Mouse (Mus musculus) lung, postnatal 36 days (tissue): ENCODE data around the gene Acbd3.

Source experiments
- DNase-seq: peaks from one replicate; pipeline ENCODE4 v3.0.0; 2022; ENCODE audit warnings: mixed read lengths

Acbd3 gene

DNA sequence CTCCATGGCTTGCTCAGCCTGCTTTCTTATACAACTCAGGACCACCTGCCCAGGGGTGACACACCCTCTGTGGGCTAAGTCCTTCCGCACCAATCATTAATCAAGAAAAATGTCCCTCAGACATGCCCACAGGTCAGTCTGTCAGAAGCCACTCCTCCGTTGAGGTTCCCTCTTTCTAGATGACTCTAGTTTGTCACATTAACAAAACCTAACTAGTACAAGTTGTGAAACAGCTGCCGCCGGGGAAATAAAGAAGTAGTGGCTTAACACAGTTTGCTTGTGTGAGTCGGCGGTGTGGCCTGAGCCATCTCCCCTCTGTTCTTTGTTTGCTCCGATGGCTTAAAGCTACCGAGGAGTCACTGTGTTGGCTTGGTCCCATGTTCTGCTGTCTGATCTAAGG is 36.8 kb downstream of the Acbd3 start:
- DNase-seq: peak; percentile 50

DNA sequence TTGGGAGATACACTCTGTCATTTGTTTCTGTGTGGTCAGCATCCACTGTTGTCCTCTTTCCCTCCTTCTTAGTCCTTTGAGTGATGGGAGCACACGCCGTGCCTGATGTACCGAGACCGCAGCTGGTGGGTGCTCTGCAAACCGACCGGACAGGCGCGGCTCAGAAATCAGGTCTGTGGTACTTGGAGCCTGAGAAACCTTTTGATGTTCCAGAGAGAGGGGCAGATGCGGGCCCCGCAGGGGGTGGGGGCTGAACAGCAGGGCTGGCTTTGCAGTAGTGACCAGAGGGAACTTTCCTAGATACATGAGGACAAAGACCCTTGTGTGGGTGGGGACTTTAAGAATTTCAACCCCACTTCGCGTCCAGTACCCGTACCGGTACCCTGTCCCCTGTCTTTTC is 37.5 kb downstream of the Acbd3 start:
- DNase-seq: no peak

DNA sequence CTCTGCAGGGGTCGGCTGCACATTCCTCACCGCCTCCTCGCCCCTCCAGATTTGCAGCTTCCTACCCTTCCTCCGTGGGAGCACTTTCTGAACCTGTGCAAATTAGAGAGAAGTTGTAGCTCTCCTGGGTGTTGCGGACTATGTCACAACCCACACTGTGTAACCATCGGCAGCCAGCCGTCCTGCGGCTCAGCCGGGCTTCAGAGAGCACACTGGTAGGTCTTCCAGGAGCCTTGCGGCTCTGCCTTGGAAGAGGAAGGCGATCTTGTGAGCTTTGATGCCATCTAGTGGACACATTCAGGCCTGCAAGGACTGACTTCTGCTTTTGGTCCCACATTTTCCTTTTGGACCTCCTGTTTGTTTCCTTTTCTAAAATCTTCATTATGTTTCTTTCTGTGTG is 38.0 kb downstream of the Acbd3 start:
- DNase-seq: peak; percentile 93

DNA sequence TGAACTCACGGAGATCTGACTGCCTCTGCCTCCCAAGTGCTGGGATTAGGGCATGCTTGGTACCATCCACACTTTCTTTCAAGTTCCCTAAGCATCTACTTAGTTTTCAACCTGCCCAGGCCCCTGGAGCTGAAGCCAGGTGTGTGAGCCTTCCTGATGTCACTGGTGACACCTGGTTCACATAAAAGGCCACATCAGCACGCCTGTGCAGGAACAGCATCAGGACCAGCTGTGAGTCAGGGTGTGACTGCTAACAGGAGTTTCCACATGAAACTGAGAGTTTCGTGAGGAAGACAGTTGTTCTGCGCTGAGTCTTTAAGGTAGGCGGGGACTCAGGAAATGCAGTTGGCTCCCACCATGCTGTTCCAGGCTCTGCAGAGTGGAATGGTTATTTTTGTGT is 39.5 kb downstream of the Acbd3 start:
- DNase-seq: no peak

DNA sequence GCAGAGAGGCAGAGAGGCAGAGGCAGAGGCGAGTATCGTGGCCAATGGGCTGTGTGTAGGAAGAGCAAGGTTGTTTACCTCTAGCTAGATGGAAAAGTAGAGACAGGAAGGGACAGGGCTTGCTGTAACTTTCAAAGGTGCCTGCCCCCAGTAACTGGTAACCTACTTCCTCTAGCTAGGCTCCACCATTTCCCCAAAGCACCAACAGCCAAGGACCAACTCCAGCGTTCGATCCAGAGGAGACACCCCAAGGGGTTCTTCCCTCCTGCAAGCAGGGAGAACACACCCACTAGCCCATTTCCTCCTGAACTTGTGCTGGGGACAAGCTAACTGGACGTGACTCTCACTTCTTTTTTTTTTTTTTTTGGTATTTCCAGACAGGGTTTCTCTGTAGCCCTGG is 40.7 kb downstream of the Acbd3 start:
- DNase-seq: peak; percentile 33

DNA sequence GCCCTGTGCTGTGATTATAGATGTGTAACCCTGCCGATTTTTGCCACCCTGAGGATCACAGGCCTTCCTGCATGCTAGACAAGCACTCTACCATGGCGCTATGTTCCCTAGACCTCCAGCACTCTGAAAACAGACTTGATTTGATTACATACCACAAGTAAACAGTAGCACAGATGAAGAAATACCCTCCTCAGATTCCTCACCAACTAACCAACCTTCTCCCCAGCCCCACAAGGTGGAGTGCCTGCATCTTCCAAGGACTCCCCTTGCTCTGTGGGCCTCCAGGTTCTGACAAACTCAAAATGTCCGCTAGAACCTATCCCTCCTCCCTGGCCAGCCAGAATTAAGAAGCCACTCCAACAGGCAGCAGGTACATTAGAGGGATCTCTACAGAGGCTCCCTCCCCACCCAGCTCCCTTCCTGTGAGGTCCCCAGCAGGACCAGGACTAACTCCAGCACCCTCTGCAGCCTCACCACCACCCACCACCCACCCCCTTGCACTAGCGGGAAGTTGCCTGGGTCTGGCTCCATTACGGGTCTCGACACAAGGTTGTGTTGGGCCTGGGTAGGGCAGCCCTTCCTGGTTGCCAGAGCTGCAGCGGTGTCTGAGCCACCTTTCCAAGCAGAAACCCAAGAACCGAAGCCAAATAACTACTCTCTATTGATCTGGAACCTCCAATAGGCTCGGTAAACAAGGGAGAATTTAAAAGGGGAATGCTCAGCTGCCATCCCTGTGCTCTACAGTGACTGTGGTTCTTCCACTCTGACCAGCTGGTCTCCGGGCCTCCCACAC is 41.9 kb downstream of the Acbd3 start:
- DNase-seq: peak; percentile 13

DNA sequence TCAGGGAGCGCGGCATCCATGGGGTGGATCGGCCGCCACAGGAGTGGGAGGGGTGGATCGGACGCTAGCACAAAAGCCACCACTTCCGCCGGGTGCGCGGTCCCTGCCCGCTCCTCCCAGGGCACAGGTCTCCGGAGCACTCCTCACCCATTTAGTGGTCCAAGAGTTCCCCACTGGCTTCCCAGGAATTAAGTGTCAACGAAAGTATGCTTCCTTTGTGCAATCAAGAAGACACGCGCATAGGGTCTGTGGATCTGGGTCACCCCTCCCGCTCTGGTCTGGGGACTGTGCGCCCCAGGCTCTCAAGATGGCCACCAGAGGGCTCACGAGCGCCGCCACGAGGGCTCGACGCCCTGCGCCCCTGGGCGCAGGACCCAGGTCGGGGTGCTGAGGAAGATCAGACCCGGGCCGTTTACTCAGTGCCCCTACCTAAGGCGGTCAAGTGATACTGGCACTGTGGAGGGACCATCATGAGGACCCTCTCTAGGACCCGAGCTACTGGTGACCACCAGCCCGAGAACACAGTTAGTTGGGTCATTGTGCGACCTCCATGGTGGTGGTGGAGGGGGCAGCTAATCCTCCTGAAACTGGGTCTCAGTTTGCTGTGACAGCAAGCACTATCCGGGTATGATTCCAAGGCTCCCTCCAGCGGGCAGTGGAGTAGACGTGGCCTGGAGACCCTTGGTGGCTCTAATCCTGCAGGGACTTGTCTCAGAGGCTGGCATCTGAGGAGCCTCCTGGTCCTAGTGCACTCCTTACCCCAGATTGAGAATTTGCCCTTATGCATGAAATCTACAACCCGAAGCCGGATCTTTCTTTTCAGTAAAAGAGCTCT is 42.7 kb downstream of the Acbd3 start:
- DNase-seq: peak; percentile 80

DNA sequence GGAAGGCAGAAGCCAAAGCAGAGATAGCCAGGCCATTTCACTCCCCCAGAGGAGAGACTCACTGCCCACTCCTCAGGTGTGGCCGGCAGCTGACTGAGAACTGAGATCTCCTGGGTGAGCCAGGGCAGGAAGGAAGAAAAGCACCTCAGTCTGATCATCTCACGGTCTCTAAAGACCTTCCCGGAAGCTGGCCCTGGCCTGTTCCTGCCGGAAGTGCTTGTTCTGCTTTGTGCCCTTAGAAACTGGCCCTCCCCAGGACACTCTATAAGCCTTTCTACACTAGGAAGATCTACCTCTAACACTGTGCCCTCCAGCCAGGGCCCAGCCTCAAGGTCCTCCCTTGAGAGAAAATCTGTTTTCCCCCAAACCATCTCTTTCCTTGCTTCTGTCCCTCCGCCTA is 45.5 kb downstream of the Acbd3 start:
- peak; percentile 27 for DNase-seq

DNA sequence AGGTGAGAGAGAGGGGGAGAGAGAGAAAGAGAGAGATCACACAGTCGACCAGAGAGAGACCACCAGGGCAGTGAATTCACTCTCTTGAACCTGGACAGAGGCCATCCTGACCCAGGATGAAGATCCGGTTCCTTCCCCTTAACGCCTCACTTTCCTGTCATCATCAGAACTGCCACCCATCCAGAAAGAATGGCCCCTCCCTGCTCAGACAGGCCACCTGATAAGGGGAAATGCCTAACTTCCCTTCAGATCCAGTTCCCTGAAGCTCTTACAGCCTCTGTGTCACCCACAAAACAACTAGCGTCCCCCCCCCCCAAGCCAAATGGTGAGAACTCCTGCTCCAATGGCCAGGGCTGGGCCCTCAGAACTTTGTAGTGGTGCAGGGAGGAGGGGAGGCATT is 45.9 kb downstream of the Acbd3 start:
- DNase-seq: no peak

DNA sequence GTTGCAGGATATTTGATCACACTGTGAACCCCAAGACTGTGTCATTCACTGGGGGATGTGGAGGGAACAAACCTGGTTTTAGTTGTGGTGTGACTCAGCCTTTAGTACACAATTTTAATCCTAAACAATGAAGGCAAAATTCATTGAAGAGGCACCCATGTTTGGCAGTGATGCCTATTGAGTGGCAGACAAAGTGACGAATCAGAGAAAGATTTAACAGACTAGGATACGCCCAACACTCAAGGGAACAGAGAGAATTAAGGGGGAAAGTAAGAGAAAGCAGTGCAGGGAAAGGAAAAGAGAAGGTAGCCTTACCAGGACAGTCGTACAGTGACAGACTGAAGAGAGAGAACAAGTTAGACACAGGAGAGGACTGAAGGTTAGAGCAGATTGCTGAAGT is 46.4 kb downstream of the Acbd3 start:
- DNase-seq: no peak

DNA sequence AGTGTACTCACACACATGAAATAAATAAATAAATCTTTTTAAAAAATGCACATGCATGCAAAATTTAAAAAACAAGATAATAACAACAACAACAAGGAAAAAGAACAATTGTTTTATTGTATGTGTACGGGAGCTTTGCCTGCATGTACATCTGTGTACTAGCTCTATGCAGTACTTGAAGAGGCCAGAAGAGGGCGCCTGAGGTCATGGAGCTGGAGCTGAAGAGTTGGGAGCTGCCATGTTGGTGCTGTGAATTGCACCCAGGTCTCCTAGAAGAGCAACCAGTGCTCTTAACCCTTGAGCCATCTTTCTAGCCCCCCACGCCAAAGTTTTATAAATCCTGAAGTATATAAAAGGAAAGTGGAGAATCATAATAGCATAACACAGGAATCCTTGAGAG is 48.8 kb downstream of the Acbd3 start:
- peak; percentile 47 for DNase-seq

DNA sequence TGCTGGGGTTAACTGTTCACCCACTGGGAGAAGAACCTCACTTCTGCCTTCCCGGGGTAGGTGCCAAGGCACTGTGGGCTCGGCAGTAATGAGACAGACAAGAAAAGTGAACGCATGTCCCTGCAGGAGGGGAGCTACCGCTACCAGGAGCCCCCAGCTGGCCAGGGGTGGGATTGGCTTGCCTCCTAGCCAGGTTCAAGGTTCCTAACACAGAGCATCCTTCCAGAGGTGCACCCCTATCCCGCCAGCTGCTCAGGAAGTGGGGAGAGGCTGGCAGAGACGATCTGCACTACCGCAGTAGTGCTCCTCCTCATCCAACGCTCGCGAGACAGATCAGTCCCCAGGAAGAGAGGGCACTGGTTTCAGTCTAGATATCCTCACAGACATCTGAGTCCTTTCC is 49.5 kb downstream of the Acbd3 start:
- no peak for DNase-seq

DNA sequence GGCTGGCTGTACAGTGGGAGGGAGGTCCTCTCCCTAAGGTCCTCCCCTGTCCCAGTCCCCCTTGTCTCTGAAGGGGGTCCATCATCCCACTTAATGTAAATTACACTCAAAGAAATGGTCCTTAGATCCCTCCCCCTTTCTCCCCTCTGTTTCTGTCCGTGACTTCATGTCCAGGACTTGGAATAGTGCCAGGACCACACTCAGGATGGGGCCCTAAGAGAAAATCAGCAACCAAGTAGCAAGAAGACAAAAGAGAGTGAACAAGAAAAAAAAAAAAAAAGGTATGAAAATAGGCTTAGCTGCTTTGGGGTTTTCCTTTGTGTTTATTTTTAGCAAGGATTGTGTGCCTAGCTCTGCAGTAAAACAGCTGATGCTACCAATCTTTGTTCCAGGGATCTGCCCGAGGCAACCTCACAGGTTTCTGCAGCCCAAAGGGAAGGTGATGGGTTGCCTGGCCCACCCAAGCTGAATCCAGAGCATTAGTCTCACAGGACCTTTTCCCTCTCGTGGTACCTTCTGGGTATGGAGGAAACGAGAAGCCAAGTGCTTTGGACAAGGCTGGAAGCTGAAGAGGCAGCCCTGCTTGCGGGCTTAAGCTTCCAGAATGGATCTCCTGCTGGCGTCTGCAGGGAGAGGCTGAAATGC is 50.1 kb downstream of the Acbd3 start:
- DNase-seq: no peak

DNA sequence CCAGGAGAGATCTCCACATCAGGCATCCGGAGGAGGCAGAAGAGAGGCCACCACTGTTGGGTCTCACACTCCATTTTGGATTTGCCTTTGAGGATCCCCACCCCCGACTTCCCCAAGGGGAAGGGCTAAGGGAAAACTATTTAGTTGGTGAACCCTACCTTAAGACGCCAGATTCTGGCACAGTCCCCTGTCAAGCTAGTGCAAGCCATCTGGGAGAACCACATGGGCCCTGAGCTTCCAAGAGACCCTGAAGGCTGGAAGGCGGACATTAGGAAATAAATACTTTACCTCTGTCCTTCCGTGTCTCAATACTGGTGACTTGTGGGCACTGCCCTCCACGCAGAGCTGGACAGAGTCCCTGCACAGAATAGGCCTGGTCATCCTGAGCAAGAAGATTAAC is 50.7 kb downstream of the Acbd3 start:
- DNase-seq: no peak

DNA sequence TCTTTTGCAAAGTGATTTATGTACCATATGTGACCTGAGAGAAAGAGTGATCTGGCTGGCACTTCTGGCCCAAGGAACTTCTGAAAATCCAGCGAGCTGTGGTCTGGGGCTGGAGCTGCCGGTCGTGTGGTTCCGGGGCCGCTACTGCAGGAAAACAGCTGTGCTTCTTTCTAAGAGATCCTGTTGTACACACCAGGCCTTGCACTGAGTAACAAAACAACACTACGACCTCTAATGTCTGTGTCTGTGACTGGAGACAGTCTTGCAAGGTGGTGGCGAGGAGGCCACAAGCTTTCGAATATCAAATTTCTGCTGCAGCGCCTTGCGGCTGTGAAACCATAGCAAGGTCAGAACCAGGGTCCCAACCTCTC is 51.4 kb downstream of the Acbd3 start:
- DNase-seq: no peak

DNA sequence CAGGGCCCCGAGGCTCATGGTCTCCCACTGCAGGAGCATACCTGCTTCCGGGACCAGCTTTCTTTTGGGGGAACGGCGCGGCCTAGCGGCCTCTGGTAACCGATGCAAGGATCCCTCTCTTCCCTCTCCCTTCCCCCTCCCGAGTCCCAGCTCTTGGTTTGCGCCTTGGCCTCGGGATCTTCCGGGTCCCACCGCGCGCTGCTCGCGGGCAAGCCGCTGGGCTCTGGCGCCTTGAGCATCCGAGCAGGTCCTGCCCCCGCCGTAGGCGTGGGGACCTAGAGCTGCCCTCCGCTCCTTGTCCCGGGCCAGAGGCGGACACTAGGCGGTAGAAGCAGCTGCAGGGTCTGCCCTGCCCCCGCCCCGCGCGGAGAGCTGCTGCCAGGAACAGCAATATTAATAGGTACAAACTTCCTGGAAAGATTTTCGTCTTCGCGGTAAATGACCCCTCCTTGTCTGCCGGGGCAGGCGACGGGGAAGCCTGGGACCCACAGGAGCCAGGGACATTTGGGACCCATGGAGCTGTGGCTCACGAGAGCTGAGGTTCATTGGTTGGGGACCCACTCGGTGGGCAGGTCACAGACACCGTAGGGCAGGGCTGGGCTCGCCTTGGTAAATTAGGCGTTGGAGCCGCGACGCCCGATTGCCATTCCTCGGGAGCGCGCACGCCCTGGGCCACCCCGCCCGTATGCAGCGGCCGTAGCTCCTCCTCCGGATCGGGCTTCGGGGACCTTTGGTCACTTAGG is 52.0 kb downstream of the Acbd3 start:
- DNase-seq: peak; percentile 92

DNA sequence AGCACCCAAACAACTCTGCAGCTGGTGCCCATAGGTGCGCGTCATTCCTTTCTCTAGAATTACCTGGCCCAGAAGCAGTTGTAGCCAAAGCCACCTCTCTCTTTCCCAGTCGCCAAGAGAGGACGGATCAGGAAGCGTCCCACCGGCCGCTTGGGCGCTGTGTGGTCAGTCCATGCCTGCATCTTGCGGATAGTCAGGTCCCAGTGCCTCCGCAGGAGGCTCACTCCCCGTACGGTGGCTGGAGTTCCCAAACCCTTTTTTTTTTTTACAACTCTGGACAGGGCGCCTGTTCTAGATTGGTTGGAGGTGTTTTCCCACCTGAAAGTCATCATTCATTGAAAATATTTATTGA is 52.5 kb downstream of the Acbd3 start:
- no peak for DNase-seq

DNA sequence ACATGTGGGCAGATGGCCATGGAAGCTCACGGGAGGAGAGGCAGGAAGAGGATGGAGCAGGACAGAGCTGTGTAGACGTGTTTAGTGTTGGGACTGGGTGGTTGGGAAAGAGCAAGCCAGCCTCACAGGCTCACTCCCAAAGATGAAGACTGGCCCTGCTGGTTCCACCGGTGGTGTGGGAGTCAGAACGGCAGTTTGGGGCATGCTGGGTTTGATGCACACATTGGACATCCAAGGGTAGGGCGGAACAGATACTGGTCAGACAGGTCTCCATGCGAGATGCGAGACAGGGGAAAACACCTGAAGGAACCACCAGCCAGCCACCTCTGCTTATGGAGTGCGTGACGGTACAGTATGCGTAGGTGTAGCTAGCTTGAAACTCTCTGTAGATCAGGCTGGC is 53.1 kb downstream of the Acbd3 start:
- DNase-seq: peak; percentile 14

DNA sequence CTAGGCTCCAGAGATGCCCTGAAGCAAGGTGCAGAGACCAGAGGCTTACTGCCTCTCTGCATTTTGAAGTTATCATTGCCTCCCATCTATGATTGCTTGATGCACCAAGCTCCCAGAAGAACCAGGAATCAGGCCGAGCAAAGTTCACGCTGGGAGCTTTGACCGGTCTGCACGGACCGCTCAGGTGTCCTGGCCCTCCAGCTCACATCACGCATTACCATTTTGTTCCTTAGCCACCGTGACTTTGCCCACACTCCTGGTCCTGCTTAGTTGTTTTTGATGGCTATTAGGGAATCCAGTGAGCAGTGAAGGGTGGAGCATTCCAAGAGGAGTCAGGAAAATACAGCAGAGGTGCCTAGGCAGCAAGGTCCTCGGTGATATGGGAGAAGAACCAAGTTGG is 54.4 kb downstream of the Acbd3 start:
- no peak for DNase-seq

DNA sequence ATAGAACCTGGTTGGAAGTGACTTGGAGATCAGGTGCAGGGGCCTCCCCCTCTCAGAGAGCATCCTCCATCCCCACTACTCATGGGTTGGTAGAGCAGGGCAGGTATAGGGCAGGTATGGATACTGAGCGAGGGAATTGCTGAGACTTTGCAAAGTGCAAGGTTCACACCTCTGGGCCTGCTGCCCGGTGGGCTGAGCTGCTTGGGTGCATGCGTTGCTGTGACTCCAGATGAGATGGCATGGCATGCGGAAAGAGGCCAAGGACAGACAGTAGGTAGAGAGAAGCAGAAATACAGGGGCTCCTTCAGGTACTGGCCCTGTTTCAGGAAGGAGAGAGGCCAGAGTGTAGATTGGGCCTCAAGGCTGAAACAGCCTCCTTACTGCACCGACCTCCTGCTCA is 55.4 kb downstream of the Acbd3 start:
- no peak for DNase-seq

DNA sequence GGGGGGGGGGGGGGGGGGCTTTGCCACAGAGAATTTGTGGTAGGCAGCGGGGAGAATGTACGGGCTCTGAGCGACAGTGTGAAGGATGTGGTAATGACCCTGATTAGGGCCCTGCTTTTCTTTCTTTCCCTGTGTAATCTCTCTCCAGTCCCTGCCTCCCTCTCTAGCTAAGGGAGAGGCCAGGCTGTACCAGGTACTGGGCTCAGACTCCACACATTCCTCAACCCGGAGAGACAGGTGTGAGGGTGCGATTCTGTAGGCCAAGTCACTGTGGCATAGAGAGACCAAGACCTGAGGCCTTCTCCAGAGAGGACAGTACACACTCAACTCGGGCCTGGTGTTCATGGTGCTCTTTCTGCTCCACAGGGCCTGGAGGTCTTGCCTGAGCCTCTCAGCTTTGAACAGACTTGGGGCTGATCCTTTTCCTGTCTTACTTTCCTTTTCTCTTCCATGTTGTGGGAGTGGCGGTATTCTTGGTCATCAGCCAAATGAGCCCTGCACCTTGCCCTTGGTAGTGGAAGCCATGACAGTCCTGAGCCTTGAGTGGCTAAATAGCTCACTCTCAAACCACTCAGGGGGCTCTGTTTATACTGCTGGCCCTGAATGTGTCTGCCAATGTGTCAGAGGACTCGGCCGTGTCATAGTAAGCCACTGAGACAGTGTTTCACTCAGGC is 57.2 kb downstream of the Acbd3 start:
- DNase-seq: no peak

DNA sequence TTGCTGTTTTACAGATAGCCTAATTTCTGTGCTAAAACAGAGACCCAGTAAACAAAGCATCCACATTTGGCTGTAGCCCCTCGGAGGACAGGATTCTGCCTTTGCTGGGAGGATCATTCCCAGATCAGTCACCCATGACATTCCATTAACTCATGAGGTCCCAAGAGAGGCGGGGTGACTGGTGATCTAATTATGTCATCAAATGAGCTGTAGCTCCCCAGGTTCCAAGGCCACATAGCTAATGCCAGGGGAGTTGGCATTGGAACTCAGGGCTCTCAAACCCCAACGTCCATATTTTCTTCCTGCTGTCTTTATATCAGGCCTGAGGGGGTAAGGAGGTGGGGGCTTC is 57.7 kb downstream of the Acbd3 start:
- no peak for DNase-seq
